Mouse (Mus musculus) hindbrain, embryonic 11.5 days (tissue): ENCODE data around the gene Tm7sf2. TPM values are rescaled to one million over a fixed set of nuclear protein-coding genes. Genes with fewer than 3 reads are reported as not detected.
A peak's percentile ranks its signal among the peaks of the same experiment; 100 is the strongest.

Source experiments
- ATAC-seq: fragments of 200-750 bp; cut with Nextera tagmentation; 2 replicates; pipeline ENCODE4 v1.8.0; 2017; ENCODE audit warnings: mild to moderate bottlenecking, moderate TSS enrichment, moderate library complexity; ENCODE audit not compliant: low FRiP score
- DNase-seq: peaks from one replicate; pipeline ENCODE4 v3.0.0-alpha.2; 2015; ENCODE audit warnings: low spot score
- H3K27ac ChIP-seq: fragments of 300-500 bp; sonication (generic); 2 replicates; pipeline ENCODE4 v1.5.1; 2014; ENCODE audit warnings: mild to moderate bottlenecking, low read depth, low read length
- H3K27me3 ChIP-seq: fragments of 300-500 bp; sonication (generic); 2 replicates; pipeline ENCODE4 v1.6.1; 2014; ENCODE audit warnings: mild to moderate bottlenecking, low read length, moderate library complexity, mixed read lengths; ENCODE audit not compliant: control insufficient read depth, insufficient read depth
- H3K36me3 ChIP-seq: fragments of 300-500 bp; sonication (generic); 2 replicates; pipeline ENCODE4 v1.6.1; 2014; ENCODE audit warnings: mild to moderate bottlenecking, low read length, moderate library complexity, mixed read lengths; ENCODE audit not compliant: control insufficient read depth, insufficient read depth
- H3K4me1 ChIP-seq: fragments of 300-500 bp; sonication (generic); replicated peaks from 2 replicates; pipeline ENCODE4 v1.6.1; 2014; ENCODE audit warnings: low read length, mixed read lengths; ENCODE audit not compliant: control insufficient read depth, insufficient read depth
- H3K4me2 ChIP-seq: fragments of 300-500 bp; sonication (generic); replicated peaks from 2 replicates; pipeline ENCODE4 v1.6.1; 2014; ENCODE audit warnings: mild to moderate bottlenecking, low read depth, low read length
- H3K4me3 ChIP-seq: fragments of 300-500 bp; sonication (generic); 2 replicates; pipeline ENCODE4 v1.5.1; 2014; ENCODE audit warnings: low read depth, low read length
- H3K9ac ChIP-seq: fragments of 300-500 bp; sonication (generic); 2 replicates; pipeline ENCODE4 v1.6.1; 2014; ENCODE audit warnings: low read depth, low read length
- H3K9me3 ChIP-seq: fragments of 300-500 bp; sonication (generic); 2 replicates; pipeline ENCODE4 v1.6.1; 2016; ENCODE audit warnings: low read length; ENCODE audit not compliant: control insufficient read depth
- WGBS: fragments of 180-500 bp; shearing (Covaris S2); extraction: QIAGEN DNeasy Blood & Tissue Kit; methylation state at CpG from one replicate; pipeline ENCODE4 v1.1.7; 2014; 5-methylcytosine and 5-hydroxymethylcytosine counted together
- polyA plus RNA-seq: library from polyadenylated mRNA; unstranded; fragments of >200 nt; fragmentation: Nextera tagmentation; extraction: Ambion mirVana; gene quantifications from 2 replicates; pipeline ENCODE4 v1.2.1, GENCODE M21; 2014

The Tm7sf2 gene
- 36.0 and 38.1 TPM in 2 replicates for polyA plus RNA-seq

- 0 out of 2 replicates have a peak, but pooled peaks cover 5% of the 10 kb centered on the region for H3K36me3 ChIP-seq
- DNase-seq (peak; percentile 89), ATAC-seq (peak; percentile 90)
- H3K9ac ChIP-seq = peak within 1 kb of the TSS; percentile 76
- peak within 1 kb of the TSS; percentile 56 for H3K4me3 ChIP-seq
- peak within 1 kb of the TSS; percentile 82 for H3K27ac ChIP-seq
- no peaks in the 10 kb centered on the region for H3K27me3 ChIP-seq
- H3K4me1 ChIP-seq = peaks cover 7% of the 10 kb centered on the region
- H3K9me3 ChIP-seq = no peaks in the 10 kb centered on the region
- WGBS = 10% methylated on average over 33 of the region's 33 CpGs
- H3K4me2 ChIP-seq = peak within 1 kb of the TSS; percentile 94
Measured at GRCm38 (mm10) chr19:6067724-6068415, at the start of gene Tm7sf2. Tm7sf2 (minus strand) TSS chr19:6068373.

- ATAC-seq (no peak; the same call in 1 of the 2 replicates), DNase-seq (no peak)
- Histone ChIP-seq H3K27me3 (no peaks in the 10 kb centered on the region), H3K4me2 (peak overlapping the region; percentile 94), H3K36me3 (peaks cover 6% of the 10 kb centered on the region; the same call in 1 of the 2 replicates), H3K27ac (peak overlapping the region; percentile 95), H3K9me3 (no peaks in the 10 kb centered on the region), H3K4me3 (peak overlapping the region; percentile 57), H3K4me1 (peaks cover 11% of the 10 kb centered on the region), H3K9ac (peak overlapping the region; percentile 90)
- WGBS = 6% methylated on average over 32 of the region's 32 CpGs
Measured at GRCm38 (mm10) chr19:6117346-6117985, 49.3 kb upstream of the Tm7sf2 start.

- ATAC-seq (no peak), DNase-seq (no peak)
- no peak overlapping the region; the same call in 1 of the 2 replicates for H3K4me3 ChIP-seq
- H3K9me3 ChIP-seq = no peaks in the 10 kb centered on the region
- no peak overlapping the region for H3K27ac ChIP-seq
- peaks cover 6% of the 10 kb centered on the region; the same call in 1 of the 2 replicates for H3K36me3 ChIP-seq
- WGBS = 94% methylated on average over 15 of the region's 15 CpGs
- peaks cover 11% of the 10 kb centered on the region for H3K4me1 ChIP-seq
- H3K9ac ChIP-seq = no peak overlapping the region; the same call in 1 of the 2 replicates
- H3K27me3 ChIP-seq = no peaks in the 10 kb centered on the region
- no peak overlapping the region; the same call in 1 of the 2 replicates for H3K4me2 ChIP-seq
Measured at GRCm38 (mm10) chr19:6116113-6116850, 48.1 kb upstream of the Tm7sf2 start.

GRCm38 (mm10) chr19:6113116-6113515 is 44.9 kb upstream of the Tm7sf2 start:
- no peak overlapping the region for H3K4me3 ChIP-seq
- ATAC-seq (no peak), DNase-seq (no peak)
- no peaks in the 10 kb centered on the region for H3K27me3 ChIP-seq
- 62% methylated on average over 6 of the region's 6 CpGs for WGBS
- peaks cover 7% of the 10 kb centered on the region; the same call in 1 of the 2 replicates for H3K4me1 ChIP-seq
- no peak overlapping the region for H3K4me2 ChIP-seq
- no peak overlapping the region for H3K27ac ChIP-seq
- peaks cover 6% of the 10 kb centered on the region; the same call in 1 of the 2 replicates for H3K36me3 ChIP-seq
- H3K9ac ChIP-seq = no peak overlapping the region
- no peaks in the 10 kb centered on the region for H3K9me3 ChIP-seq

GRCm38 (mm10) chr19:6105586-6105985 is 37.4 kb upstream of the Tm7sf2 start, which contains the start of gene Naaladl1:
Naaladl1 (plus strand) TSS chr19:6105782.
- WGBS = 85% methylated on average over 7 of the region's 7 CpGs
- no peak for ATAC-seq
- Histone ChIP-seq H3K9ac (no peak within 1 kb of the TSS), H3K4me3 (no peak within 1 kb of the TSS), H3K36me3 (no peaks in the 10 kb centered on the region), H3K4me1 (no peaks in the 10 kb centered on the region), H3K9me3 (no peaks in the 10 kb centered on the region), H3K27me3 (no peaks in the 10 kb centered on the region), H3K27ac (no peak within 1 kb of the TSS), H3K4me2 (no peak within 1 kb of the TSS)
- DNase-seq = no peak

- DNase-seq (no peak), ATAC-seq (no peak)
- no peak overlapping the region for H3K27ac ChIP-seq
- no peaks in the 10 kb centered on the region for H3K9me3 ChIP-seq
- no peaks in the 10 kb centered on the region for H3K4me1 ChIP-seq
- no peaks in the 10 kb centered on the region for H3K27me3 ChIP-seq
- H3K4me3 ChIP-seq = no peak overlapping the region
- 91% methylated on average over 4 of the region's 4 CpGs for WGBS
- no peak overlapping the region for H3K4me2 ChIP-seq
- H3K36me3 ChIP-seq = no peaks in the 10 kb centered on the region
- no peak overlapping the region; the same call in 1 of the 2 replicates for H3K9ac ChIP-seq
Measured at GRCm38 (mm10) chr19:6104476-6104875, 36.3 kb upstream of the Tm7sf2 start.

- Histone ChIP-seq H3K4me3 (no peak overlapping the region), H3K27ac (no peak overlapping the region), H3K4me1 (no peaks in the 10 kb centered on the region), H3K36me3 (no peaks in the 10 kb centered on the region), H3K4me2 (no peak overlapping the region), H3K9me3 (no peaks in the 10 kb centered on the region), H3K27me3 (no peaks in the 10 kb centered on the region), H3K9ac (0 out of 2 replicates have a peak overlapping the region, but pooled peaks have one; percentile 7)
- DNase-seq (no peak), ATAC-seq (no peak)
- 80% methylated on average over 6 of the region's 6 CpGs for WGBS
Measured at GRCm38 (mm10) chr19:6102169-6102853, 34.1 kb upstream of the Tm7sf2 start.

GRCm38 (mm10) chr19:6101186-6101585 is 33.0 kb upstream of the Tm7sf2 start:
- whole genome bisulfite sequencing = 54% methylated on average over 6 of the region's 6 CpGs
- no peak overlapping the region for H3K9ac ChIP-seq
- no peak for DNase-seq

More at GRCm38 (mm10) chr19:6101186-6101585, 33.0 kb upstream of the Tm7sf2 start:
- no peaks in the 10 kb centered on the region for H3K9me3 ChIP-seq
- H3K4me3 ChIP-seq = no peak overlapping the region
- H3K27me3 ChIP-seq = no peaks in the 10 kb centered on the region
- H3K4me2 ChIP-seq = no peak overlapping the region
- ATAC-seq = no peak
- H3K4me1 ChIP-seq = no peaks in the 10 kb centered on the region
- no peaks in the 10 kb centered on the region for H3K36me3 ChIP-seq
- H3K27ac ChIP-seq = no peak overlapping the region
